Mouse (Mus musculus) ES-Bruce4 (cell line): ENCODE measurements around the gene Vps26c.

ENCODE experiments used
- EP300 ChIP-seq: IDR thresholded peaks from 2 replicates; pipeline ENCODE4 v1.6.1; 2011; ENCODE audit warnings: low read depth, low read length; ENCODE audit not compliant: insufficient read depth
- POLR2A ChIP-seq: IDR thresholded peaks from one replicate; pipeline ENCODE4 v1.8.1; 2011; ENCODE audit warnings: low read length; ENCODE audit not compliant: insufficient read depth

DNA sequence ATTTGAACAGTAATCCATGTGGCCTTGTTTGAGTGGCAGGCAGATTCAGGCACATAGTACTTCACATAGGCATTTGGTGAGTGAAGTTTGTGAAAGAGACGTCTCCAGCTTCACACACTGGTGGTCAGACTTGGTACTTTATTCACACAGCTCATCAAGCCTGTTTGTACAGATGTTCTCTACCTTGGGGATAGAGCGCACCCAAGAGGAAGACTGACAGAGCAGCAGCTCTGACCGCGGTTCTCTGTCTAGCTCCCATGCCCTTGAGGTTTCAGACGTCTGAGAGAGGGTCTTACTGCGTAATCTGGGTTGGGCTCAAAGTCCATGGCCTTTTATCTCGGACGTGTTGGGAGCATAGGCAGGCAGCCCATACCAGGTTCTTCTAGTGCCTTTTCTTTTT lies 77.5 kb downstream of the Vps26c start:
- TF ChIP-seq POLR2A (no peak), EP300 (no peak)
